Mouse (Mus musculus) C2C12 (cell line): ENCODE data around the gene Vamp5.

Source experiments
- CEBPB ChIP-seq: IDR thresholded peaks from one replicate; pipeline ENCODE4 v1.6.1; 2011; ENCODE audit warnings: low read depth, mild to moderate bottlenecking, control low read depth, moderate library complexity
- CTCF ChIP-seq: IDR thresholded peaks from one replicate; pipeline ENCODE4 v1.5.1; 2011; ENCODE audit not compliant: control insufficient read depth, insufficient read depth, insufficient read length
- FOSL1 ChIP-seq: IDR thresholded peaks from one replicate; pipeline ENCODE4 v1.8.0; 2011; ENCODE audit warnings: mild to moderate bottlenecking, low read length; ENCODE audit not compliant: poor library complexity, insufficient read depth, severe bottlenecking
- MAX ChIP-seq: IDR thresholded peaks from one replicate; pipeline ENCODE4 v1.6.1; 2011; ENCODE audit warnings: mild to moderate bottlenecking, control low read depth
- MYOD1 ChIP-seq: IDR thresholded peaks from one replicate; pipeline ENCODE4 v1.6.1; 2011; ENCODE audit warnings: low read depth; ENCODE audit not compliant: control insufficient read depth, insufficient read length
- MYOG ChIP-seq: IDR thresholded peaks from one replicate; pipeline ENCODE4 v1.6.1; 2011; ENCODE audit not compliant: control insufficient read depth, insufficient read length; ENCODE audit errors: extremely low read depth
- USF1 ChIP-seq: IDR thresholded peaks from one replicate; pipeline ENCODE4 v1.6.1; 2011; ENCODE audit warnings: low read depth, mild to moderate bottlenecking, control low read depth, moderate library complexity

DNA sequence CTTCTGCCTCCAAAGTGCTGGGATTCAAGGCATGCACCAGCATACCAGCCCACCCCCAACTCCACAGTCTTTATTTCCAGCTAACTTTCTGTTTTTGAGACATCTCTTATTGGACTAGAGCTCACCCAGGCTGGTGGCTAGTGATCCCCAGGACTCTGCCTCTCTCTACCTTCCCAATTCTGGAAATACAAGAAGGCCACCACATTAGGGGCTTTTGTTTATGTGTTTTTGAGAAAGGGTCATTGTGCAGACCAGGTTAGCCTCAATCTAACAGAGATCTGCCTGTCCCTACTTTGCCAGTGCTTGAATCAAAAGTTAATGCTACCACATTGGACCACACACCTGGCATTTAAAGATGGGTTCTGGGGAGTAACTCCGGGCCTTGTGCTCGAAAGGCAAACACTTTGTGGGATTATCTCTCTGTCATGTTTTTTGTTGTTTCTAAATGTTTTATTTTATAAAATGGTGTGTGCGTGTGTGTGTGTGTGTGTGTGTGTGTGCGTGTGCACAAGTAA lies 12.8 kb downstream of the Vamp5 start:
- no peak for TF ChIP-seq CTCF
- no peak for TF ChIP-seq MAX
- TF ChIP-seq USF1 = no peak
- no peak for TF ChIP-seq FOSL1
- no peak for TF ChIP-seq MYOG
- no peak for TF ChIP-seq MYOD1
- no peak for TF ChIP-seq CEBPB
